10 mouse cellular contexts compared by ENCODE assay signal in genomic region chr12:110806301-110806970, GRCm38 (mm10). TPM values are rescaled to one million over a fixed set of nuclear protein-coding genes. Genes with fewer than 3 reads are reported as not detected.
DNase-seq lines count a peak whose midpoint lies in the region; ATAC-seq and TF ChIP-seq lines count a peak whose summit lies in the region.
"Had no signal": no experiment of that assay in that cellular context is flagged by ENCODE, and none has a peak within 500 bp of the region (broad histone marks: within the 10 kb centered on the region; RNA-seq: fewer than 3 reads in every experiment).

No protein-coding gene starts in this region.

- no peaks in the 10 kb centered on the region for H3K27me3 ChIP-seq in forebrain, postnatal 0 days (ENCODE audit: insufficient read depth, low read length)
- no peaks in the 10 kb centered on the region for H3K27me3 ChIP-seq in forebrain, embryonic 12.5 days
- H3K27me3 ChIP-seq in liver, embryonic 13.5 days: no peaks in the 10 kb centered on the region
- H3K27me3 ChIP-seq in liver, embryonic 12.5 days (replicated peaks): no peaks in the 10 kb centered on the region
- H3K27me3 ChIP-seq in midbrain, postnatal 0 days (ENCODE audit: insufficient read depth, low read length): no peaks in the 10 kb centered on the region
- no peaks in the 10 kb centered on the region for H3K27me3 ChIP-seq in forebrain, embryonic 11.5 days (ENCODE audit: control insufficient read depth, insufficient read depth, low read length)
- H3K27me3 ChIP-seq: Patski had no signal

- no peak overlapping the region for H3K4me3 ChIP-seq in forebrain, postnatal 0 days (ENCODE audit: low read depth, low read length)
- H3K4me3 ChIP-seq in forebrain, embryonic 12.5 days (replicated peaks): no peak overlapping the region
- H3K4me3 ChIP-seq in liver, embryonic 13.5 days (replicated peaks): no peak overlapping the region
- H3K4me3 ChIP-seq in liver, embryonic 12.5 days: no peak overlapping the region
- H3K4me3 ChIP-seq in midbrain, postnatal 0 days (ENCODE audit: low read depth, low read length): no peak overlapping the region
- no peak overlapping the region for H3K4me3 ChIP-seq in forebrain, embryonic 11.5 days (ENCODE audit: low read depth, low read length)
- H3K4me3 ChIP-seq: erythroblast, embryonic 14.5 days had no signal

- peaks cover 11% of the 10 kb centered on the region; the same call in 1 of the 2 replicates for H3K36me3 ChIP-seq in forebrain, postnatal 0 days (ENCODE audit: insufficient read depth)
- peaks cover 42% of the 10 kb centered on the region for H3K36me3 ChIP-seq in forebrain, embryonic 12.5 days (replicated peaks)
- H3K36me3 ChIP-seq in liver, embryonic 13.5 days: no peaks in the 10 kb centered on the region; the same call in 1 of the 2 replicates
- H3K36me3 ChIP-seq in liver, embryonic 12.5 days: peaks cover 11% of the 10 kb centered on the region
- peaks cover 11% of the 10 kb centered on the region; the same call in 1 of the 2 replicates for H3K36me3 ChIP-seq in midbrain, postnatal 0 days (ENCODE audit: insufficient read depth, low read length)
- H3K36me3 ChIP-seq in forebrain, embryonic 11.5 days (ENCODE audit: control insufficient read depth, insufficient read depth, low read length): no peaks in the 10 kb centered on the region

- no peak for ATAC-seq in forebrain, postnatal 0 days
- ATAC-seq in forebrain, embryonic 12.5 days (ENCODE audit: low FRiP score): no peak
- 0 out of 2 replicates have a peak, but pooled peaks have one; percentile 17 for ATAC-seq in liver, embryonic 13.5 days (ENCODE audit: low read depth)
- ATAC-seq in liver, embryonic 12.5 days: no peak
- no peak for ATAC-seq in midbrain, postnatal 0 days (ENCODE audit: low FRiP score)
- ATAC-seq in forebrain, embryonic 11.5 days (replicated peaks; ENCODE audit: low FRiP score): no peak
- ATAC-seq: Patski had no signal

- no peak overlapping the region for H3K9ac ChIP-seq in forebrain, postnatal 0 days
- no peak overlapping the region for H3K9ac ChIP-seq in forebrain, embryonic 12.5 days
- no peak overlapping the region for H3K9ac ChIP-seq in liver, embryonic 13.5 days
- H3K9ac ChIP-seq in liver, embryonic 12.5 days: no peak overlapping the region
- H3K9ac ChIP-seq in midbrain, postnatal 0 days (replicated peaks; ENCODE audit: low read length, poor library complexity, severe bottlenecking): no peak overlapping the region
- no peak overlapping the region for H3K9ac ChIP-seq in forebrain, embryonic 11.5 days (ENCODE audit: low read length)

- H3K4me1 ChIP-seq in forebrain, postnatal 0 days (ENCODE audit: insufficient read depth): no peaks in the 10 kb centered on the region
- H3K4me1 ChIP-seq in forebrain, embryonic 12.5 days: peaks cover 26% of the 10 kb centered on the region
- H3K4me1 ChIP-seq in liver, embryonic 13.5 days (replicated peaks): peaks cover 14% of the 10 kb centered on the region
- H3K4me1 ChIP-seq in liver, embryonic 12.5 days: peaks cover 10% of the 10 kb centered on the region
- H3K4me1 ChIP-seq in midbrain, postnatal 0 days (ENCODE audit: insufficient read depth, low read length): no peaks in the 10 kb centered on the region
- H3K4me1 ChIP-seq in forebrain, embryonic 11.5 days (replicated peaks; ENCODE audit: control insufficient read depth, insufficient read depth, low read length): 0 out of 2 replicates have a peak, but pooled peaks cover 5% of the 10 kb centered on the region

- H3K4me2 ChIP-seq in forebrain, postnatal 0 days (ENCODE audit: low read depth): no peak overlapping the region
- H3K4me2 ChIP-seq in forebrain, embryonic 12.5 days: no peak overlapping the region
- no peak overlapping the region for H3K4me2 ChIP-seq in liver, embryonic 13.5 days
- H3K4me2 ChIP-seq in liver, embryonic 12.5 days: no peak overlapping the region
- no peak overlapping the region for H3K4me2 ChIP-seq in midbrain, postnatal 0 days (ENCODE audit: low read depth, low read length, poor library complexity, severe bottlenecking)
- H3K4me2 ChIP-seq in forebrain, embryonic 11.5 days (ENCODE audit: low read depth, low read length, severe bottlenecking): no peak overlapping the region

- no peak for DNase-seq in forebrain, postnatal 0 days
- DNase-seq in liver, embryonic 13.5 days: no peak
- DNase-seq in adrenal gland, postnatal 36 days: peak; percentile 63 to 67
- DNase-seq in midbrain, postnatal 0 days (ENCODE audit: low spot score): no peak
- DNase-seq in forebrain, embryonic 11.5 days (ENCODE audit: low spot score): no peak
- DNase-seq in left cerebral cortex, postnatal 14 days (ENCODE audit: low spot score in 2 of 2): no peak

- intact Hi-C loops in left cerebral cortex, postnatal 14 days (cut with DNase I): no loop called here

- TF ChIP-seq CTCF in forebrain, postnatal 0 days (IDR thresholded peaks at IDR 0.05; ENCODE audit: low read depth): 0 out of 2 replicates have a peak, but pooled peaks have one; percentile 19
- TF ChIP-seq CTCF in midbrain, postnatal 0 days (IDR thresholded peaks at IDR 0.05): peak; percentile 49

- WGBS in forebrain, postnatal 0 days: 66% methylated on average over 3 of the region's 3 CpGs
- WGBS in forebrain, embryonic 12.5 days: 68% methylated on average over 3 of the region's 3 CpGs
- WGBS in liver, embryonic 13.5 days (ENCODE audit: insufficient replicate concordance): 72% methylated on average over 3 of the region's 3 CpGs
- WGBS in liver, embryonic 12.5 days (ENCODE audit: insufficient replicate concordance): 72% methylated on average over 3 of the region's 3 CpGs
- 61% methylated on average over 3 of the region's 3 CpGs for WGBS in midbrain, postnatal 0 days
- WGBS in forebrain, embryonic 11.5 days: 73% methylated on average over 3 of the region's 3 CpGs

- H3K27ac ChIP-seq in forebrain, postnatal 0 days (ENCODE audit: low read depth, low read length): no peak overlapping the region
- H3K27ac ChIP-seq in forebrain, embryonic 12.5 days: no peak overlapping the region
- no peak overlapping the region for H3K27ac ChIP-seq in liver, embryonic 13.5 days
- H3K27ac ChIP-seq in liver, embryonic 12.5 days: no peak overlapping the region
- no peak overlapping the region for H3K27ac ChIP-seq in midbrain, postnatal 0 days (ENCODE audit: low read depth, low read length)
- H3K27ac ChIP-seq in forebrain, embryonic 11.5 days (ENCODE audit: low read depth, low read length): no peak overlapping the region

- no peaks in the 10 kb centered on the region for H3K9me3 ChIP-seq in forebrain, postnatal 0 days (ENCODE audit: low read length)
- H3K9me3 ChIP-seq in forebrain, embryonic 12.5 days: no peaks in the 10 kb centered on the region
- no peaks in the 10 kb centered on the region for H3K9me3 ChIP-seq in liver, embryonic 13.5 days (replicated peaks)
- no peaks in the 10 kb centered on the region for H3K9me3 ChIP-seq in liver, embryonic 12.5 days (replicated peaks)
- no peaks in the 10 kb centered on the region for H3K9me3 ChIP-seq in midbrain, postnatal 0 days (ENCODE audit: low read length)
- H3K9me3 ChIP-seq in forebrain, embryonic 11.5 days (ENCODE audit: control insufficient read depth, low read length): no peaks in the 10 kb centered on the region

RNA-seq across cellular contexts. Expression of gene Mok, which starts 34.3 kb away (rescaled TPM):
- 12.8 and 20.5 TPM in 2 replicates for total RNA-seq in forebrain, postnatal 0 days (2014; rRNA removed)
- 20.6 and 22.1 TPM in 2 replicates for polyA plus RNA-seq in forebrain, postnatal 0 days (2015; fragmentation: Nextera tagmentation; extraction: Ambion mirVana)
- 11.4 and 11.6 TPM in 2 replicates for polyA plus RNA-seq in forebrain, embryonic 12.5 days (2016; fragmentation: Nextera tagmentation; extraction: Ambion mirVana)
- 0.33 and 0.46 TPM in 2 replicates for polyA plus RNA-seq in liver, embryonic 13.5 days (2015; fragmentation: Nextera tagmentation; extraction: Ambion mirVana)
- 0.51 and 0.63 TPM in 2 replicates for polyA plus RNA-seq in liver, embryonic 12.5 days (2016; fragmentation: Nextera tagmentation; extraction: Ambion mirVana)
- total RNA-seq in adrenal gland, postnatal 36 days (2021): 1 to 10 TPM; 1.2 to 1.6 TPM
- total RNA-seq in midbrain, postnatal 0 days (2014; rRNA removed): 10.7 and 23.7 TPM in 2 replicates
- polyA plus RNA-seq in midbrain, postnatal 0 days (2015; fragmentation: Nextera tagmentation; extraction: Ambion mirVana): 17.0 and 18.9 TPM in 2 replicates
- 12.5 and 14.1 TPM in 2 replicates for polyA plus RNA-seq in forebrain, embryonic 11.5 days (2014; fragmentation: Nextera tagmentation; extraction: Ambion mirVana)
- 10 to 100 TPM; 10.7 to 12.8 TPM for total RNA-seq in left cerebral cortex, postnatal 14 days (2021)
- polyA plus RNA-seq: erythroblast, embryonic 14.5 days had no signal

RNA-seq across cellular contexts. Expression of gene Zfp839, which starts 43.6 kb away (rescaled TPM):
- 4.5 and 5.9 TPM in 2 replicates for total RNA-seq in forebrain, postnatal 0 days (2014; rRNA removed)
- 0.63 and 2.4 TPM in 2 replicates for polyA plus RNA-seq in forebrain, postnatal 0 days (2015; fragmentation: Nextera tagmentation; extraction: Ambion mirVana)
- polyA plus RNA-seq in forebrain, embryonic 12.5 days (2016; fragmentation: Nextera tagmentation; extraction: Ambion mirVana): 4.8 and 5.0 TPM in 2 replicates
- 1.6 TPM in 2 replicates for polyA plus RNA-seq in liver, embryonic 13.5 days (2015; fragmentation: Nextera tagmentation; extraction: Ambion mirVana)
- 3.2 and 4.0 TPM in 2 replicates for polyA plus RNA-seq in liver, embryonic 12.5 days (2016; fragmentation: Nextera tagmentation; extraction: Ambion mirVana)
- 10 to 100 TPM; 10.9 to 12.2 TPM for total RNA-seq in adrenal gland, postnatal 36 days (2021)
- total RNA-seq in midbrain, postnatal 0 days (2014; rRNA removed): 4.5 and 5.4 TPM in 2 replicates
- 1.7 and 1.9 TPM in 2 replicates for polyA plus RNA-seq in midbrain, postnatal 0 days (2015; fragmentation: Nextera tagmentation; extraction: Ambion mirVana)
- 3.4 and 4.6 TPM in 2 replicates for polyA plus RNA-seq in forebrain, embryonic 11.5 days (2014; fragmentation: Nextera tagmentation; extraction: Ambion mirVana)
- total RNA-seq in left cerebral cortex, postnatal 14 days (2021): 1 to 10 TPM; 9.1 to 9.6 TPM

Comparison
In these comparisons a context has a peak if more than half of its experiments do, and no peak if none do; other contexts are left out.
1. DNase-seq: peak in adrenal gland, postnatal 36 days (2 of 2); none in forebrain, postnatal 0 days (single experiment), liver, embryonic 13.5 days (single experiment), midbrain, postnatal 0 days (single experiment), forebrain, embryonic 11.5 days (single experiment) and left cerebral cortex, postnatal 14 days (0 of 2).